Mouse (Mus musculus) kidney, adult 11 months (tissue): ENCODE data around the gene Als2cr12.

Experiments
- DNase-seq: peaks from one replicate; pipeline ENCODE4 v3.0.0; 2022

Gene Als2cr12

GRCm38 (mm10) chr1:58609591-58609990 is 86.2 kb downstream of the Als2cr12 start:
- peak; percentile 44 for DNase-seq

GRCm38 (mm10) chr1:58603738-58604137 is 92.1 kb downstream of the Als2cr12 start:
- no peak for DNase-seq

GRCm38 (mm10) chr1:58602681-58603080 is 93.1 kb downstream of the Als2cr12 start:
- DNase-seq = no peak
